Mouse (Mus musculus) lung, postnatal 4 days (tissue): Measurements from ENCODE around the gene A930004D18Rik.

Experiments used
- DNase-seq, 2 experiments: peaks; one replicate each; pipeline ENCODE4 v3.0.0; 2021

The A930004D18Rik gene

GRCm38 (mm10) chr2:18034371-18035250, 2.9 kb downstream of the A930004D18Rik start:
- no peak for DNase-seq

GRCm38 (mm10) chr2:18033166-18034108, 4.1 kb downstream of the A930004D18Rik start:
- no peak for DNase-seq

- DNase-seq, result no peak
Observed at GRCm38 (mm10) chr2:18032538-18032895, 5.0 kb downstream of the A930004D18Rik start.

- DNase-seq, result peak; percentile 62 to 73
Observed at GRCm38 (mm10) chr2:18031831-18032537, 5.6 kb downstream of the A930004D18Rik start.

GRCm38 (mm10) chr2:18031271-18031821, 6.2 kb downstream of the A930004D18Rik start:
- DNase-seq, result peak; percentile 38 to 51

GRCm38 (mm10) chr2:18030581-18030980, 7.0 kb downstream of the A930004D18Rik start:
- DNase-seq, result peak in 1 of 2 experiments; percentile 11

- DNase-seq, result no peak
Observed at GRCm38 (mm10) chr2:18029656-18030055, 7.9 kb downstream of the A930004D18Rik start.

GRCm38 (mm10) chr2:18028140-18029021, 9.2 kb downstream of the A930004D18Rik start:
- peak; percentile 95 to 98 for DNase-seq

GRCm38 (mm10) chr2:18027448-18028139, 9.9 kb downstream of the A930004D18Rik start:
- DNase-seq, result peak; percentile 96 to 97

GRCm38 (mm10) chr2:18026116-18026947, 11.2 kb downstream of the A930004D18Rik start:
- DNase-seq, result peak; percentile 62 to 70

GRCm38 (mm10) chr2:18025781-18026115, 11.8 kb downstream of the A930004D18Rik start:
- DNase-seq, result no peak

GRCm38 (mm10) chr2:18025116-18025515, 12.4 kb downstream of the A930004D18Rik start:
- no peak for DNase-seq

- DNase-seq, result no peak
Observed at GRCm38 (mm10) chr2:18022886-18023285, 14.7 kb downstream of the A930004D18Rik start.

GRCm38 (mm10) chr2:18019122-18019521, 18.4 kb downstream of the A930004D18Rik start:
- DNase-seq, result no peak

- no peak for DNase-seq
Observed at GRCm38 (mm10) chr2:18017321-18017720, 20.2 kb downstream of the A930004D18Rik start.

GRCm38 (mm10) chr2:18016639-18017038, 20.9 kb downstream of the A930004D18Rik start:
- DNase-seq, result no peak

GRCm38 (mm10) chr2:18015581-18015980, 22.0 kb downstream of the A930004D18Rik start:
- DNase-seq, result no peak

GRCm38 (mm10) chr2:18012866-18013265, 24.7 kb downstream of the A930004D18Rik start:
- no peak for DNase-seq

- no peak for DNase-seq
Observed at GRCm38 (mm10) chr2:18011226-18011625, 26.3 kb downstream of the A930004D18Rik start.

GRCm38 (mm10) chr2:18005137-18005536, 32.4 kb downstream of the A930004D18Rik start:
- no peak for DNase-seq
